Mouse (Mus musculus) activated CD4-positive, CD25-positive, alpha-beta regulatory T cell (primary cell): Measurements from ENCODE around the gene Slc25a16. TPM values are rescaled to one million over a fixed set of nuclear protein-coding genes. Genes with fewer than 3 reads are reported as not detected.

Source experiments
- polyA plus RNA-seq, 2 experiments: library from polyadenylated mRNA; unstranded; fragments of 100-300 nt; shearing (Covaris generic); gene quantifications; one replicate each; pipeline ENCODE4 v1.2.1; 2017

The Slc25a16 gene
- polyA plus RNA-seq = 10 to 100 TPM; 17.4 to 17.6 TPM

DNA sequence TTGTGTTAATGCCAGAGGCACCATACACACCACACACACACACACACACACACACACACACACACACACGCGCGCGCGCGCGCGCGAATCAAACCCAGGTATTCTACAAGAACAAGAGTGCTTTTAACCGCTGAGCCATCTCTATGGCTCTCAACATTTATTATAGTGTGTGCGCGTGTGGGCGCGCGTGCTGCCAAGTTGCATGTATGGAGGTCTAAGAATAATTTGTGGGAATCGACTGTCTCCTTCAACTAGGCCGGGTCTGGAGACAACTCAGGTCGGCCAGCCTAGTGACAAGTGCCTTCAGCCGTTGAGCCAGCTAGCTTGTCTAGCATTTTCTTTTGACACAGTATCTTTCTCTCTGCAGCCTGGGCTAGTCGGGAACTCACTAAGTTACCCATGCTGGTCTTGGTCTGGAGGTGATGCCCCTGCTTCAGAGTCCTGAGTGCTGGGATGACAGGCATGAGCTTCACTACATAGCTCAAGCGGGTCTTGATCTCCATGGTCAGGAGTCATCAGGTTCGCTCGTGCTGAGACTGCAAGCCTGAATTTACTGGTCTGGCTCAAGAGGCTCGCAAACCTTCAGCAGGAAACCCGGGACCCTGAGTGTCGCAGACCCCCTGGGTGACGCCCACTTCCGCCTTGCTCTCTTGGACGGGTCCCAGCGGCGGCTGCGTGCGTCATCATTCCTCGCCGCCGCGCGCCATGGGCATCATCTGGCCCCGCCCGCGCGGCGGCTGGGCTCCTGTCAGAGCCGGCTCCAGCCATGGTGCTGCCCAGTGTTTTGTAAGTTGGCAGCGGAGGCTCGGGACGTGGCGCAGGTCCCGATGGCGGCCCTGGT, at the start of gene Slc25a16:
Gene Slc25a16, plus strand, starts transcription at position 709 of the 841 bp plus-strand sequence.

GRCm38 (mm10) chr10:62908896-62909295, 11.5 kb upstream of the Slc25a16 start, which contains the start of gene Tet1:
TSS of gene Tet1 (minus strand) at chr10:62908996.

DNA sequence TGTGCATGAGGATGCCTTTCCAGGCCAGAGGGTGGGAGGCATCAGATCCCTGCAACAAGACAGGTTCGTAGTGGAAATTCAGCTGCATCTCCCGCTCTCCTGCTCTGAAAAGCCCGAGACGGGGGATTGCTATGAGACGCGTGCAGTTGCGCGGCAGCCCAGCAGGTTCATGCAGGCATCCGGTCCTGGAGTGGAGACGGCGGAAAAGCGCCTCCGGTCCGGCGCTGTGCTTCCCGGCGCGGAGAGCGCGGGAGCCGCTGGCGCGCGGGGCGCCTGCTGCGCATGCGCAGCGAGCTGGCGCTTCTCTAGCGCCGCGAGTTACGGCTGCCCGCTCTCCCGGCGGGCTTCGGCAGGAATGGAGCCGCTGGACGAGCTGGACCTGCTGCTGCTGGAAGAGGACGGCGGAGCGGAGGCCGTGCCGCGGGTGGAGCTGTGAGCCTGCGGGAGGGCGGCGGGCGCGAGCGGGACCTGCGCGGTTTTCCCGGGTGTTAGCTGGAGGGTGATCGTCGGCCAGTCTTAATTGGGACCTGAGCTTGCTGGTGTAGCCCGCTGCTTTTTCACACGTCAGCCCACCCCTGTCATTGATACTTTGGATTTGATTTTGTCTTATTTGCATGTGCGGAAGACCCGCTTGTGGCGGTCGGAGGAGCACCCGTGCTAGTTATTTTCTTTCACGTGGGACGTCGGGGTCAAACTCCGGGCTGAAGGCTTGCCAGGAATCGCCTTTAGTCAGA, 26.5 kb downstream of the Slc25a16 start, which contains the start of gene Dna2:
Gene Dna2, plus strand, starts transcription at position 289 of the 734 bp plus-strand sequence.

GRCm38 (mm10) chr10:62980039-62980954, 59.9 kb downstream of the Slc25a16 start, which contains the start of gene Rufy2:
TSS of gene Rufy2 (plus strand) at chr10:62980223.

Other genes starting within 250 kb of the Slc25a16 start
- 1 to 10 TPM; 1.6 to 1.9 TPM for gene Stox1, start 194.5 kb upstream of the Slc25a16 start, polyA plus RNA-seq
- 100 to 1,000 TPM; 120 to 144 TPM for gene Ccar1, start 128.3 kb upstream of the Slc25a16 start, polyA plus RNA-seq
- gene Tet1, start 11.6 kb upstream of the Slc25a16 start, polyA plus RNA-seq = 10 to 100 TPM in 1 of 2 experiments, 1 to 10 TPM in 1; 9.0 to 11.9 TPM
- gene Dna2, start 26.4 kb downstream of the Slc25a16 start, polyA plus RNA-seq = 1 to 10 TPM; 4.6 to 5.9 TPM
- 10 to 100 TPM; 48.6 to 50.2 TPM for gene Rufy2, start 59.6 kb downstream of the Slc25a16 start, polyA plus RNA-seq
- 10 to 100 TPM; 58.3 to 63.2 TPM for gene Hnrnph3, start 103.6 kb downstream of the Slc25a16 start, polyA plus RNA-seq
- under 1 TPM; 0.27 to 0.62 TPM for gene Pbld2, start 103.7 kb downstream of the Slc25a16 start, polyA plus RNA-seq
- gene Pbld1, start 139.5 kb downstream of the Slc25a16 start, polyA plus RNA-seq = under 1 TPM; 0.10 to 0.49 TPM
- not detected for gene Atoh7, start 179.0 kb downstream of the Slc25a16 start, polyA plus RNA-seq